Mouse (Mus musculus) E14TG2a.4 (cell line): Measurements from ENCODE around the gene Etnppl.

Experiments
- CTCF ChIP-seq: conservative IDR thresholded peaks from 2 replicates; pipeline ENCODE4 v1.5.1; 2014; ENCODE audit warnings: low read length
- POU5F1 ChIP-seq: IDR thresholded peaks from 2 replicates; pipeline ENCODE4 v1.6.1; 2014; ENCODE audit warnings: low read length, borderline replicate concordance

DNA sequence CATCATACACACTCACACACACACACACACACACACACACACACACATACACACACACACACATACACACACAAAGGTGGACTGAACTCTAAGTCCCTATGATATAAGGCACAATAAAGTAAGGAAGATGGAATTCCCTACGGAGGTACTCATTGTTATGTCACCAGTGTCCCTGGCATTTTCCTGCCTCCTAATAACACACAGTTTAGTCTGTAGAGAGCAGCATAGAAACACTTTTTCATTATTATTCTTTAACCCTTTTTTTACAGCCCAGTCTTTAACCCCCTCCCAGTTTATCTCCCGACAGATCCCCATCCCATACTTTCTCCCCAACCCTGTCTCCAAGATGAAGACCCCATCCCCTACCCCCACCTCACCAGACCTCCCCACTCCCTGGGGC lies 35.7 kb upstream of the Etnppl start:
- no peak for TF ChIP-seq CTCF
- no peak for TF ChIP-seq POU5F1
